Mouse (Mus musculus) intestine, postnatal 0 days (tissue): ENCODE data around the gene Supt3. TPM values are rescaled to one million over a fixed set of nuclear protein-coding genes. Genes with fewer than 3 reads are reported as not detected.

Experiments
- ATAC-seq: fragments of 200-750 bp; cut with Nextera tagmentation; 2 replicates; pipeline ENCODE4 v1.8.0; 2017; ENCODE audit warnings: mild to moderate bottlenecking, moderate TSS enrichment, moderate library complexity
- H3K27ac ChIP-seq: fragments of 300-500 bp; sonication (generic); 2 replicates; pipeline ENCODE4 v1.5.1; 2014; ENCODE audit warnings: mild to moderate bottlenecking, low read depth, low read length, moderate library complexity
- H3K27me3 ChIP-seq: fragments of 300-500 bp; sonication (generic); replicated peaks from 2 replicates; pipeline ENCODE4 v1.6.1; 2014; ENCODE audit warnings: low read length, mixed read lengths; ENCODE audit not compliant: control insufficient read depth, insufficient read depth
- H3K36me3 ChIP-seq: fragments of 300-500 bp; sonication (generic); 2 replicates; pipeline ENCODE4 v1.6.1; 2014; ENCODE audit warnings: mild to moderate bottlenecking, moderate library complexity; ENCODE audit not compliant: control insufficient read depth, insufficient read depth
- H3K4me1 ChIP-seq: fragments of 300-500 bp; sonication (generic); replicated peaks from 2 replicates; pipeline ENCODE4 v1.6.1; 2014; ENCODE audit warnings: antibody characterized with exemption, low read length, mixed read lengths; ENCODE audit not compliant: control insufficient read depth, insufficient read depth
- H3K4me2 ChIP-seq: fragments of 300-500 bp; sonication (generic); replicated peaks from 2 replicates; pipeline ENCODE4 v1.6.1; 2014; ENCODE audit warnings: low read depth, mild to moderate bottlenecking, moderate library complexity
- H3K4me3 ChIP-seq: fragments of 300-500 bp; sonication (generic); 2 replicates; pipeline ENCODE4 v1.5.1; 2014; ENCODE audit warnings: low read depth, low read length
- H3K9ac ChIP-seq: fragments of 300-500 bp; sonication (generic); 2 replicates; pipeline ENCODE4 v1.6.1; 2014; ENCODE audit warnings: mild to moderate bottlenecking, low read depth, low read length
- H3K9me3 ChIP-seq: fragments of 300-500 bp; sonication (generic); 2 replicates; pipeline ENCODE4 v1.6.1; 2016; ENCODE audit warnings: mixed run types; ENCODE audit not compliant: control insufficient read depth
- CTCF ChIP-seq: sonication (generic); IDR thresholded peaks from 2 replicates; pipeline ENCODE4 v1.5.1; 2016; ENCODE audit warnings: low read depth, mild to moderate bottlenecking, control low read depth, antibody characterized with exemption, moderate library complexity
- WGBS: fragments of 180-500 bp; shearing (Covaris S2); extraction: QIAGEN DNeasy Blood & Tissue Kit; methylation state at CpG from one replicate; pipeline ENCODE4 v1.1.7; 2014; 5-methylcytosine and 5-hydroxymethylcytosine counted together
- polyA plus RNA-seq: library from polyadenylated mRNA; unstranded; fragments of >200 nt; fragmentation: Nextera tagmentation; extraction: Ambion mirVana; gene quantifications from 2 replicates; pipeline ENCODE4 v1.2.1, GENCODE M21; 2015

Supt3 gene
- polyA plus RNA-seq, 1 experiment from 2014 or later, result 4.9 TPM

DNA sequence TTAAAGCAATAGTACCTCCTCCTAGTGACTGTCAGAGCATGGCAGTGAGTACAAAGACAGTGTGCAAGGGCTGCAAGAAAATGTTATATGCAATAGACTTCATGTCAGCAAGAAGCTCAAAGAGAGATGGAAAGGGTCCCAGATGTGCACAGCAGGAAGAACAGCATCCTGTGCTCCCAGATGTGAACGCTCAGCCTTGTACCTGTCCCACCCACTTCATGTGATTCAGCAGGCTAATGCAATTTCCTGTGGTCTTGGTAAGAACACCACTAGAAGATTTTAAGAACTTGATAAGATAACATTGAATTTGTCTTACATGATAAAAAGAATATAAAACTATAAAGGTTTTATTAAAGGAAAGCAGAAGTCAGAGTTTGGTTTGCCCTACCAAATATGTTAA is 230.5 kb downstream of the Supt3 start:
- no peaks in the 10 kb centered on the region for H3K36me3 ChIP-seq
- H3K27me3 ChIP-seq, result no peaks in the 10 kb centered on the region
- no peak for TF ChIP-seq CTCF
- WGBS, result 66% methylated on average over 1 of the region's 1 CpGs
- no peak for ATAC-seq
- no peak overlapping the region for H3K9ac ChIP-seq
- no peak overlapping the region for H3K4me2 ChIP-seq
- H3K4me1 ChIP-seq, result no peaks in the 10 kb centered on the region
- no peaks in the 10 kb centered on the region for H3K9me3 ChIP-seq
- no peak overlapping the region for H3K4me3 ChIP-seq
- no peak overlapping the region for H3K27ac ChIP-seq

DNA sequence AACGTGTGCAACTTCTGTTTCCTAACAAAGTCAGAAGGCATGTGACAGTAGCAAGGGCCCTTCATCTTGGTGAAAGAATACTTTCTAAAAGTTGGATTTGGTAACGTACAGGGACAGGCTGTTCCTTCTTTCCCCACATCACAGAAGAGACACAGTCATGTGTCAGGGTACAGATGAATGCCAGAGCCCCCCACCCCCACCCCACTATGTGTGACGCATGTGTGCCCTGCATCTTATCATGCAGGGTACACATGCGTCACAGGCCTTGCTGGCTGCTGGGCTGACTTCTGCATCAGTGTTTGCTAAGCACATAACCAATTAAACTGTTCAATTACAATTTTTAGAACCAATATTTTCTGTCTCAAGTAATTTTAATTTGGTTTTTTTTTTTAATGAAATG is 231.7 kb downstream of the Supt3 start:
- Histone ChIP-seq H3K4me1 (no peaks in the 10 kb centered on the region), H3K36me3 (no peaks in the 10 kb centered on the region), H3K9me3 (no peaks in the 10 kb centered on the region), H3K9ac (no peak overlapping the region), H3K27ac (no peak overlapping the region), H3K4me2 (no peak overlapping the region), H3K27me3 (no peaks in the 10 kb centered on the region), H3K4me3 (no peak overlapping the region)
- ATAC-seq, result no peak
- TF ChIP-seq CTCF, result no peak
- 76% methylated on average over 4 of the region's 4 CpGs for whole genome bisulfite sequencing

DNA sequence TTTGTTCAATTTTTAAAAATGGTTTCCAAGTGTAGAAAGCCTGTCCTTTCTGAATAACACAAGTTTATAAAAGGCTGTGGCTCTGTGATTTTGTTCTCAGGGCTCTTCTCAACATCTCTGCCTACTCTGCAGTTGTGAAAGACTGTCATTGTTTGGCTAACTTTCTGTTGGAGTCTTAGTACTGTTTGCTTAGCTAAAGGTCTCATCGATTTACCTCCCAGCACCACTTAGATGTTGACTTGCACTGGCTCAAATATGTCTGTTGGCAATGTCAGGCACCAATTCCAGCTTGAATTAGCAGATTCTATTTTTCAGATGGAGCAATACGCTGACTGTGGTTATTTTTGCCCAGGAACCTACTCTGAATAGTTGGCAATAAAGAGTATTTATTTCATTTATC is 233.5 kb downstream of the Supt3 start:
- Histone ChIP-seq H3K27me3 (no peaks in the 10 kb centered on the region), H3K9me3 (no peaks in the 10 kb centered on the region), H3K4me3 (no peak overlapping the region), H3K4me1 (no peaks in the 10 kb centered on the region), H3K4me2 (no peak overlapping the region), H3K27ac (no peak overlapping the region), H3K9ac (no peak overlapping the region), H3K36me3 (no peaks in the 10 kb centered on the region)
- no peak for TF ChIP-seq CTCF
- ATAC-seq, result no peak
- 61% methylated on average over 2 of the region's 2 CpGs for WGBS

DNA sequence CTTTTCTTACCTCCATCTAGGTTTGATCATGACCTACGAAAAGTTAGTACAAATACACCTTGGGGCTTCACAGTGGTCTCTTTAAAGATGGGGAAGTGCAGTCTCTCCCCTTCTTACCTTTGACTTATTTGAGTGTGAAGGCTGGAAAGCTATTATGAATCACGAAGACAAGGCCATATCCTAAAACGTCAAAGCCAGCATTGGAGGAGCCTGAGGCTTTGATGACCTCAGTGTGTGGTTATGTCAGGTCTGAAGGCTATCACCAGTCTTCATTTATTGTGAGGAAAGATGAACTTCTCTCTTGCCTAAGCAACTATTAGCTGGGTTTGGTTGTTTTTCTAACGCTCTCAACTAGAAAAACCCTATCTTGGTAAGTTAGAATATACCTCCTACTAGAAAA is 239.8 kb downstream of the Supt3 start:
- Histone ChIP-seq H3K9me3 (no peaks in the 10 kb centered on the region), H3K36me3 (no peaks in the 10 kb centered on the region), H3K27me3 (no peaks in the 10 kb centered on the region), H3K9ac (no peak overlapping the region), H3K4me1 (no peaks in the 10 kb centered on the region), H3K4me3 (no peak overlapping the region), H3K27ac (no peak overlapping the region), H3K4me2 (no peak overlapping the region)
- TF ChIP-seq CTCF, result no peak
- ATAC-seq, result no peak
- 85% methylated on average over 4 of the region's 4 CpGs for WGBS

DNA sequence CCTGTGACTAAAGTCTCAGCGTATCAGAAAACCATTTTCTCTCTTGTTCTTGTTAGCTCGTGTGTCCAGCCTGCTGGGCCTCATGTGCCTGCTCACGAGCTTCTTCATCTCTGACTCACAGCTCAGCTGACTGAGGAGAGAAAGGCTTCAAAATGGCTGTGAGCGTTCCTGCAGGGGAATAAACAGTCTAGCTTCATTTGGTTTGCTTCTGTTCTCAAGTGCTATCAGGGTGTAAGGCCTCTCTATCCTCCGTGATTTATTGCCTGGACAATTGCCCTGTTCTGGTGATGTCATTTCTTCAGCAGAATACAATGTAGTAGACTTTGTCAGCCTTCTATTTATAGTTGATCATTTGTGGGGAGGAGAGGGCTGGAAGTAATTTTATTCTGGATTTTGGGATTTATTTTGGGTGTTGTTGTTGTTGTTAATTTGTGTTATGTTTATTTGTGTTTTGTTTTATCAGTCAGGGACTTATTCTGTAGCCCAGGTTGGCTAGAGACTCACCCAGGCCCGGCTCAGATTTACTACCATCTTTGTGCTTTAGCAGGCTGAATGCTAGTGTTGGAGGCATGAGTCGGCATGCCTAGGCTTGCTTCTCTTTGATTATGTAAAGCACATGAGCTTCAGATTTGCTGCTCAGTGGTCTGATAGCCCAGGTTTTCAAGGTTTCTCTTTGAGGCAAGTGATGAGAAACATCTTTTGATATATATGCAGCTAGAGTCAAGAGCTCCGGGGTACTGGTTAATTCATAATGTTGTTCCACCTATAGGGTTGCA is 243.4 kb downstream of the Supt3 start:
- ATAC-seq, result peak; percentile 70
- H3K27me3 ChIP-seq, result no peaks in the 10 kb centered on the region
- H3K4me2 ChIP-seq, result no peak overlapping the region
- no peaks in the 10 kb centered on the region for H3K4me1 ChIP-seq
- no peak overlapping the region for H3K4me3 ChIP-seq
- no peaks in the 10 kb centered on the region for H3K36me3 ChIP-seq
- H3K27ac ChIP-seq, result no peak overlapping the region
- no peak overlapping the region for H3K9ac ChIP-seq
- WGBS, result 43% methylated on average over 8 of the region's 8 CpGs
- H3K9me3 ChIP-seq, result no peaks in the 10 kb centered on the region
- no peak for TF ChIP-seq CTCF

DNA sequence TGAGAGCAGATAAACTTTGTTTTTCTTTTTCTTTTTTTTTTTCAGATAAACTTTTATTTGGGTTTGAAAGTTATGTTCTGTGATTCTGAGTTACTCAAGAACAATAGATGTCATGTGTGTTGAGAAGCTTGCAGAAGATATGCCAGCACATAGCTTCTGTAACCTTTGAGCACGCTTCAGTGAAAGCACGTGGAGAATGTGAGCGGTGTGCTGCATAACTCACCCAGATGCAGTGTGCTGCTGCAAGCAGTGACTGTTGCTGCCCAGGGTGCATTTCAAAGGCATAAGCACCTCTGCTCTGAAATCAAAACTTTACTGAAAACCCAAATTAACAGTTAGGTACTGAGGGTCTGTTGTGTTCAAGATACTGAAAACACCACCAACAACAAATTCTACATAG is 251.5 kb downstream of the Supt3 start:
- H3K4me2 ChIP-seq, result no peak overlapping the region
- no peaks in the 10 kb centered on the region for H3K9me3 ChIP-seq
- 68% methylated on average over 3 of the region's 3 CpGs for WGBS
- H3K4me1 ChIP-seq, result no peaks in the 10 kb centered on the region
- no peak for TF ChIP-seq CTCF
- H3K36me3 ChIP-seq, result no peaks in the 10 kb centered on the region
- H3K27ac ChIP-seq, result no peak overlapping the region
- no peak overlapping the region for H3K4me3 ChIP-seq
- H3K27me3 ChIP-seq, result no peaks in the 10 kb centered on the region
- no peak overlapping the region for H3K9ac ChIP-seq
- ATAC-seq, result no peak
